Mouse (Mus musculus) ES-E14 (cell line): ENCODE data around the gene Ptprs. TPM values are rescaled to one million over a fixed set of nuclear protein-coding genes. Genes with fewer than 3 reads are reported as not detected.

ENCODE experiments used
- DNase-seq: peaks from one replicate; pipeline ENCODE4 v3.0.0-alpha.2; 2013; ENCODE audit warnings: low read depth, low spot score
- H3K27ac ChIP-seq: 2 replicates; pipeline ENCODE4 v1.5.1; 2012; ENCODE audit warnings: low read depth, mild to moderate bottlenecking, low read length, moderate library complexity, mixed read lengths; ENCODE audit not compliant: poor library complexity, insufficient read depth, severe bottlenecking
- H3K36me3 ChIP-seq: 2 replicates; pipeline ENCODE4 v1.6.1; 2012; ENCODE audit warnings: mild to moderate bottlenecking, low read length, moderate library complexity, mixed read lengths; ENCODE audit not compliant: control insufficient read depth, poor library complexity, insufficient read depth, severe bottlenecking
- H3K4me1 ChIP-seq, 2 experiments: fragments of 150-350 bp in 1 of 2; sonication (generic) in 1 of 2; 2 replicates each; pipeline ENCODE4 v1.6.1; 2012; ENCODE audit warnings: low read length in 2 of 2, mild to moderate bottlenecking in 1 of 2, mixed read lengths in 1 of 2; ENCODE audit not compliant: control insufficient read depth in 2 of 2, insufficient read depth in 2 of 2, poor library complexity in 1 of 2
- H3K4me3 ChIP-seq, 2 experiments: fragments of 150-350 bp in 1 of 2; sonication (generic) in 1 of 2; 2 replicates each; pipeline ENCODE4 v1.5.1; 2012; ENCODE audit warnings: low read length in 2 of 2, low read depth in 1 of 2, mild to moderate bottlenecking in 1 of 2, mixed read lengths in 1 of 2; ENCODE audit not compliant: insufficient read depth in 1 of 2, poor library complexity in 1 of 2, severe bottlenecking in 1 of 2
- H3K9ac ChIP-seq: 2 replicates; pipeline ENCODE4 v1.6.1; 2012; ENCODE audit warnings: low read depth, mild to moderate bottlenecking, low read length, mixed read lengths; ENCODE audit not compliant: poor library complexity, insufficient read depth, severe bottlenecking
- H3K9me3 ChIP-seq: fragments of 150-350 bp; sonication (generic); 2 replicates; pipeline ENCODE4 v1.6.1; 2012; ENCODE audit warnings: low read depth, mild to moderate bottlenecking, low read length; ENCODE audit not compliant: control insufficient read depth, insufficient read depth
- CHD2 ChIP-seq: IDR thresholded peaks from 2 replicates; pipeline ENCODE4 v1.6.1; 2014; ENCODE audit warnings: mild to moderate bottlenecking, low read depth, low read length, inconsistent platforms
- HCFC1 ChIP-seq: IDR thresholded peaks from 2 replicates; pipeline ENCODE4 v1.6.1; 2012; ENCODE audit warnings: low read length, inconsistent platforms, borderline replicate concordance; ENCODE audit not compliant: insufficient read depth
- MAFK ChIP-seq: IDR thresholded peaks from 2 replicates; pipeline ENCODE4 v1.6.1; 2014; ENCODE audit warnings: mild to moderate bottlenecking, low read depth, low read length, inconsistent platforms; ENCODE audit not compliant: insufficient read depth
- ZC3H11A ChIP-seq: IDR thresholded peaks from 2 replicates; pipeline ENCODE4 v1.6.1; 2012; ENCODE audit warnings: low read depth, mild to moderate bottlenecking, inconsistent platforms, low read length, borderline replicate concordance
- ZNF384 ChIP-seq: IDR thresholded peaks from 2 replicates; pipeline ENCODE4 v1.6.1; 2012; ENCODE audit warnings: low read depth, low read length, inconsistent platforms
- in situ Hi-C, 2 experiments: fragments of 600-800 bp; cut with MboI; formaldehyde crosslinking; loops; one replicate each; pipeline ENCODE4 v1.15.1; 2025; ENCODE audit warnings: low sequenced_read_pairs in 2 of 2, inconsistent platforms in 1 of 2; ENCODE audit not compliant: unreplicated experiment in 2 of 2
- total RNA-seq: library from RNA; depleted of rRNA; stranded (reverse); fragments of 300-350 nt; gene quantifications from 2 replicates; pipeline ENCODE4 v1.2.3, GENCODE M21; 2012

Ptprs gene
- total RNA-seq, 1 experiment = 128 TPM

DNA sequence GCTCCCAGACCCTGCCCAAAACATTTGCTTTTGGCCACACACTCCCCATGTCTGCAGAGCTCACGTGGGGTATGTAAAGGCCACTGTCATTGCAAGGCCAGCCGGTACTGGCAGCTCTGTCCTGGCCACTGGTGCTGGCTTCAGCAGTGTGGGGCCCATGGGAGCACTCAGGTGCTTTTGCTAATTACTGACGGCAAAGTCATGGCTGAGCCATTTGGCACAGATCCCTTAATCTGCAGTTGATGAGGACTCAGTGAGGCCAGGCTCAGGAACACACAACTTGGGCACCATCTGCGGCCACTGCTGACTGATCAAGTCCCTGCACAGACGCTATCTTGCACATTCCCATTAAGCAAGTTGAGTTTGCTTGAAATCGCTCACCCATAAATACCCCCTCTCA lies 91.4 kb downstream of the Ptprs start:
- peaks cover 30% of the 10 kb centered on the region; the same call in 1 of the 2 replicates for H3K36me3 ChIP-seq
- no peak overlapping the region for H3K4me3 ChIP-seq
- no peaks in the 10 kb centered on the region for H3K9me3 ChIP-seq
- no peak for DNase-seq
- H3K4me1 ChIP-seq = no peaks in the 10 kb centered on the region
- in situ Hi-C loops = no loop called here
- H3K27ac ChIP-seq = no peak overlapping the region
- no peak overlapping the region for H3K9ac ChIP-seq
- no peak for TF ChIP-seq ZNF384
- no peak for TF ChIP-seq HCFC1
- TF ChIP-seq MAFK = no peak
- TF ChIP-seq ZC3H11A = no peak
- TF ChIP-seq CHD2 = no peak

DNA sequence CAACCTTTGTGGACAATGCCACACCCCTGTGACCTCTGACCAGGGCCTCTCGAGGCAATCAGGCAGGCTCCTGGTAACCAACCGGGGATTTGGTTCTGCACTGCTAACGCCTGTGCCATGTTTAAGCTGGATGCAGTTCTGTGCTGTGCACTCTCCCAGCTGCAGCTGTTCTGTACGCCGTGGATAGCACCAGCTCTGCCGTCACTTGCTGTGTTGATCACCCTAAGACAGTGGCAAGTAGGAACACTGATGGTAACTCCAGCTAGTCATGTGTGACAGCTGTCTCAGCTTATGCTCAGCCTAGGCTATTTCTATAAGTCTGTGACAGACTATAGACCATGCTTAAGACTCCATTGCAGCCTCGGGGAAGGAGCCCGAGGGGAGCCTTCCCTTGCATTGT lies 93.3 kb downstream of the Ptprs start:
- Histone ChIP-seq H3K27ac (no peak overlapping the region), H3K4me1 (no peaks in the 10 kb centered on the region), H3K9me3 (no peaks in the 10 kb centered on the region), H3K9ac (no peak overlapping the region), H3K36me3 (peaks cover 19% of the 10 kb centered on the region; the same call in 1 of the 2 replicates), H3K4me3 (no peak overlapping the region)
- DNase-seq = no peak
- in situ Hi-C loops = no loop called here
- no peak for TF ChIP-seq ZNF384
- no peak for TF ChIP-seq ZC3H11A
- TF ChIP-seq CHD2 = no peak
- no peak for TF ChIP-seq HCFC1
- TF ChIP-seq MAFK = no peak

DNA sequence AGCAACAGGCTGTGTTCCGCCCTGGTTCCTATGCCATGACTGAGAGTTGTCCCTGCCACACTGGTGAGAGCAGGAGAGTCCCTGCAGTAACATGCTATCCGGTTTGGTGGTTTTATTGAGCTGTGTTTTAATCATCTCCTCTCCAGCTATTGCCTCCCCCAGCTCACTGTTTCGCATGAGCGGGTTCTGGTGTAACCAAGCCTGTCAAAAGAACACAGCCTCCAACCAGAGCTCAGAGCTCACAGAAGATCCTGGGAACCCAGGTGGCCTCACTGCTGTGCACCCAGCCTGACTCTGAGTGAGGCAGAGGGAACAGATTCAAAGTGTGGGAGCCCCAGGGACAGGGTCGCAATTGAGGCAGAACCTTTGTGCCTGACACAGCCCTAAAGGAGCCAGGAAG lies 95.1 kb downstream of the Ptprs start:
- Histone ChIP-seq H3K9me3 (no peaks in the 10 kb centered on the region), H3K36me3 (peaks cover 17% of the 10 kb centered on the region; the same call in 1 of the 2 replicates), H3K4me1 (no peaks in the 10 kb centered on the region), H3K9ac (no peak overlapping the region), H3K4me3 (no peak overlapping the region), H3K27ac (no peak overlapping the region)
- no peak for DNase-seq
- in situ Hi-C loops = no loop called here
- TF ChIP-seq ZC3H11A = no peak
- TF ChIP-seq ZNF384 = no peak
- TF ChIP-seq MAFK = no peak
- no peak for TF ChIP-seq HCFC1
- no peak for TF ChIP-seq CHD2

DNA sequence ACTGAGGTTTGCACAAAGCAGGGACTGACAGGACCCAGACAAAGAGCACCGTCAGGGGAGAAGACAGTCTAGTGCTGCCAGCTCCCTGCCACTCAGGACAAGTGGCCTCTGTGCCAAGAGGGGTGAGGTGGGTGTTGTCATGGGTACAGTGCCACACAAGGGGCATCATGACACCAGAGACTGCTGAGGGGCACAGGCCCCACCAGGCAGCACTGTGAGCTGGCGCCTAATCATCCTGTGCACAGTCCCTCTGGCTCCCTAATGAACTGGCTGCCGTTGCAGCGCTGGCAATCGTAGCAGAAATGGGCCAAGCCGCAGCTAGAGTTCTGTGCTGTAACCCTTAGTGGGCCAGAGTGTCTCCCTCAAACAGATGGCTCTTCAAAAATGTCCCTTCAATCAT lies 96.0 kb downstream of the Ptprs start:
- peaks cover 17% of the 10 kb centered on the region; the same call in 1 of the 2 replicates for H3K36me3 ChIP-seq
- TF ChIP-seq ZC3H11A (no peak), CHD2 (no peak), MAFK (no peak), HCFC1 (no peak), ZNF384 (no peak)

More for the DNA sequence above, 96.0 kb downstream of the Ptprs start:
- Histone ChIP-seq H3K4me3 (no peak overlapping the region), H3K4me1 (no peaks in the 10 kb centered on the region), H3K9me3 (no peaks in the 10 kb centered on the region), H3K27ac (no peak overlapping the region), H3K9ac (no peak overlapping the region)
- in situ Hi-C loops = no loop called here
- no peak for DNase-seq
